Mouse (Mus musculus): ENCODE measurements around the gene Ugt1a10. TPM values are rescaled to one million over a fixed set of nuclear protein-coding genes. Genes with fewer than 3 reads are reported as not detected.
A peak's percentile ranks its signal among the peaks of the same experiment; 100 is the strongest.
"Not testable (repeated sequence)": the region's sequence is repeated elsewhere in the genome, so short reads cannot be mapped to it uniquely, and the experiment has no call there.

Ugt1a10 gene
- polyA plus RNA-seq, 1 experiment, result not detected

- Histone ChIP-seq H3K27ac (ENCODE audit: insufficient read depth, low read length) (no peak overlapping the region), H3K4me1 (ENCODE audit: control insufficient read depth, insufficient read depth, low read length) (no peaks in the 10 kb centered on the region)
- TF ChIP-seq CTCF (IDR thresholded peaks at IDR 0.05; ENCODE audit: extremely low read depth, insufficient read depth, low read length) (no peak), POLR2A (IDR thresholded peaks at IDR 0.05; ENCODE audit: extremely low read depth, insufficient read depth, low read length) (no peak)
Observed at GRCm38 (mm10) chr1:88136646-88137045, 81.5 kb downstream of the Ugt1a10 start.

GRCm38 (mm10) chr1:88137264-88137663 lies 82.1 kb downstream of the Ugt1a10 start:
- no peak for TF ChIP-seq CTCF (IDR thresholded peaks at IDR 0.05; ENCODE audit: extremely low read depth, insufficient read depth, low read length)
- no peak for TF ChIP-seq POLR2A (IDR thresholded peaks at IDR 0.05; ENCODE audit: extremely low read depth, insufficient read depth, low read length)
- no peak overlapping the region for H3K27ac ChIP-seq (ENCODE audit: insufficient read depth, low read length)

More at GRCm38 (mm10) chr1:88136646-88137045, 81.5 kb downstream of the Ugt1a10 start:
- no peak overlapping the region for H3K4me3 ChIP-seq (ENCODE audit: insufficient read depth, low read length)

GRCm38 (mm10) chr1:88138145-88138544 lies 83.0 kb downstream of the Ugt1a10 start:
- Histone ChIP-seq H3K27ac (ENCODE audit: insufficient read depth, low read length) (no peak overlapping the region), H3K4me1 (ENCODE audit: control insufficient read depth, insufficient read depth, low read length) (no peaks in the 10 kb centered on the region), H3K4me3 (ENCODE audit: insufficient read depth, low read length) (no peak overlapping the region)
- TF ChIP-seq POLR2A (IDR thresholded peaks at IDR 0.05; ENCODE audit: extremely low read depth, insufficient read depth, low read length), result no peak
- no peak for TF ChIP-seq CTCF (IDR thresholded peaks at IDR 0.05; ENCODE audit: extremely low read depth, insufficient read depth, low read length)

More at GRCm38 (mm10) chr1:88137264-88137663, 82.1 kb downstream of the Ugt1a10 start:
- no peak overlapping the region for H3K4me3 ChIP-seq (ENCODE audit: insufficient read depth, low read length)
- no peaks in the 10 kb centered on the region for H3K4me1 ChIP-seq (ENCODE audit: control insufficient read depth, insufficient read depth, low read length)

GRCm38 (mm10) chr1:88140492-88140891 lies 85.3 kb downstream of the Ugt1a10 start:
- not testable (repeated sequence) for H3K4me3 ChIP-seq (ENCODE audit: insufficient read depth, low read length); H3K4me1 ChIP-seq (ENCODE audit: control insufficient read depth, insufficient read depth, low read length); H3K27ac ChIP-seq (ENCODE audit: insufficient read depth, low read length)

- peak; percentile 16; the same call in 1 of the 2 replicates for TF ChIP-seq CTCF (IDR thresholded peaks at IDR 0.05; ENCODE audit: extremely low read depth, insufficient read depth, low read length)
- not testable (repeated sequence) for H3K4me1 ChIP-seq (ENCODE audit: control insufficient read depth, insufficient read depth, low read length); H3K4me3 ChIP-seq (ENCODE audit: insufficient read depth, low read length); H3K27ac ChIP-seq (ENCODE audit: insufficient read depth, low read length)
Observed at GRCm38 (mm10) chr1:88143966-88144675, 88.9 kb downstream of the Ugt1a10 start.

- not testable (repeated sequence) for H3K27ac ChIP-seq (ENCODE audit: insufficient read depth, low read length); H3K4me1 ChIP-seq (ENCODE audit: control insufficient read depth, insufficient read depth, low read length); H3K4me3 ChIP-seq (ENCODE audit: insufficient read depth, low read length)
Observed at GRCm38 (mm10) chr1:88145278-88145677, 90.1 kb downstream of the Ugt1a10 start.

- H3K27ac ChIP-seq (ENCODE audit: insufficient read depth, low read length); H3K4me1 ChIP-seq (ENCODE audit: control insufficient read depth, insufficient read depth, low read length); H3K4me3 ChIP-seq (ENCODE audit: insufficient read depth, low read length): not testable (repeated sequence)
Observed at GRCm38 (mm10) chr1:88150133-88150532, 94.9 kb downstream of the Ugt1a10 start.

- Histone ChIP-seq H3K4me1 (ENCODE audit: control insufficient read depth, insufficient read depth, low read length) (no peaks in the 10 kb centered on the region), H3K27ac (ENCODE audit: insufficient read depth, low read length) (no peak overlapping the region), H3K4me3 (ENCODE audit: insufficient read depth, low read length) (no peak overlapping the region)
- TF ChIP-seq CTCF (IDR thresholded peaks at IDR 0.05; ENCODE audit: extremely low read depth, insufficient read depth, low read length) (no peak), POLR2A (IDR thresholded peaks at IDR 0.05; ENCODE audit: extremely low read depth, insufficient read depth, low read length) (no peak)
Observed at GRCm38 (mm10) chr1:88158430-88158829, 103.2 kb downstream of the Ugt1a10 start.

- Histone ChIP-seq H3K4me3 (ENCODE audit: insufficient read depth, low read length) (no peak within 1 kb of the TSS), H3K27ac (ENCODE audit: insufficient read depth, low read length) (no peak within 1 kb of the TSS), H3K4me1 (ENCODE audit: control insufficient read depth, insufficient read depth, low read length) (no peaks in the 10 kb centered on the region)
- no peak for TF ChIP-seq CTCF (IDR thresholded peaks at IDR 0.05; ENCODE audit: extremely low read depth, insufficient read depth, low read length)
- no peak for TF ChIP-seq POLR2A (IDR thresholded peaks at IDR 0.05; ENCODE audit: extremely low read depth, insufficient read depth, low read length)
Observed at GRCm38 (mm10) chr1:88165711-88166110, 110.5 kb downstream of the Ugt1a10 start, which contains the start of gene Ugt1a5. Ugt1a5 (plus strand) TSS chr1:88166012.

GRCm38 (mm10) chr1:88172190-88172589 lies 117.0 kb downstream of the Ugt1a10 start:
- not testable (repeated sequence) for H3K4me3 ChIP-seq (ENCODE audit: insufficient read depth, low read length); H3K4me1 ChIP-seq (ENCODE audit: control insufficient read depth, insufficient read depth, low read length); H3K27ac ChIP-seq (ENCODE audit: insufficient read depth, low read length)

- no peaks in the 10 kb centered on the region for H3K4me1 ChIP-seq (ENCODE audit: control insufficient read depth, insufficient read depth, low read length)
- TF ChIP-seq CTCF (IDR thresholded peaks at IDR 0.05; ENCODE audit: extremely low read depth, insufficient read depth, low read length) (no peak), POLR2A (IDR thresholded peaks at IDR 0.05; ENCODE audit: extremely low read depth, insufficient read depth, low read length) (no peak)
- H3K27ac ChIP-seq (ENCODE audit: insufficient read depth, low read length), result no peak overlapping the region
- no peak overlapping the region for H3K4me3 ChIP-seq (ENCODE audit: insufficient read depth, low read length)
Observed at GRCm38 (mm10) chr1:88179657-88180056, 124.5 kb downstream of the Ugt1a10 start.
